Mouse (Mus musculus) CH12.LX (cell line): ENCODE results near the gene Apba1.

Experiments
- CTCF ChIP-seq, 2 experiments: IDR thresholded peaks in 1 of 2; conservative IDR thresholded peaks in 1 of 2; 2 replicates each; pipeline ENCODE4 v1.5.1; 2011 to 2012; ENCODE audit warnings: low read depth in 2 of 2, low read length in 2 of 2, improper control_type of control experiment in 1 of 2, inconsistent platforms in 1 of 2, mild to moderate bottlenecking in 1 of 2, moderate library complexity in 1 of 2
- E2F4 ChIP-seq: IDR thresholded peaks from 2 replicates; pipeline ENCODE4 v1.6.1; 2011; ENCODE audit warnings: low read depth, low read length, improper control_type of control experiment; ENCODE audit not compliant: insufficient replicate concordance
- EP300 ChIP-seq: IDR thresholded peaks from 2 replicates; pipeline ENCODE4 v1.6.1; 2011; ENCODE audit warnings: low read length, improper control_type of control experiment
- JUN ChIP-seq: IDR thresholded peaks from 2 replicates; pipeline ENCODE4 v1.6.1; 2011; ENCODE audit warnings: low read depth, mild to moderate bottlenecking, low read length, improper control_type of control experiment, moderate library complexity; ENCODE audit not compliant: insufficient read depth
- MAFK ChIP-seq: IDR thresholded peaks from 2 replicates; pipeline ENCODE4 v1.6.1; 2011; ENCODE audit warnings: low read length, improper control_type of control experiment; ENCODE audit not compliant: insufficient replicate concordance
- MAX ChIP-seq: IDR thresholded peaks from 2 replicates; pipeline ENCODE4 v1.6.1; 2011; ENCODE audit warnings: low read length, improper control_type of control experiment
- MAZ ChIP-seq: IDR thresholded peaks from 2 replicates; pipeline ENCODE4 v1.6.1; 2012; ENCODE audit warnings: low read depth, mild to moderate bottlenecking, inconsistent platforms, low read length, improper control_type of control experiment, moderate library complexity
- MEF2A ChIP-seq: IDR thresholded peaks from 2 replicates; pipeline ENCODE4 v1.6.1; 2014; ENCODE audit warnings: low read depth, mild to moderate bottlenecking, inconsistent platforms, low read length, improper control_type of control experiment, borderline replicate concordance
- MXI1 ChIP-seq: IDR thresholded peaks from 2 replicates; pipeline ENCODE4 v1.6.1; 2011; ENCODE audit warnings: mild to moderate bottlenecking, low read depth, low read length, improper control_type of control experiment
- RAD21 ChIP-seq: IDR thresholded peaks from 2 replicates; pipeline ENCODE4 v1.6.1; 2011; ENCODE audit warnings: low read depth, mild to moderate bottlenecking, low read length, improper control_type of control experiment, moderate library complexity
- TCF12 ChIP-seq: IDR thresholded peaks from 2 replicates; pipeline ENCODE4 v1.6.1; 2014; ENCODE audit warnings: low read depth, mild to moderate bottlenecking, inconsistent platforms, low read length, improper control_type of control experiment
- USF1 ChIP-seq: IDR thresholded peaks from 2 replicates; pipeline ENCODE4 v1.6.1; 2014; ENCODE audit warnings: low read depth, mild to moderate bottlenecking, inconsistent platforms, low read length, improper control_type of control experiment

DNA sequence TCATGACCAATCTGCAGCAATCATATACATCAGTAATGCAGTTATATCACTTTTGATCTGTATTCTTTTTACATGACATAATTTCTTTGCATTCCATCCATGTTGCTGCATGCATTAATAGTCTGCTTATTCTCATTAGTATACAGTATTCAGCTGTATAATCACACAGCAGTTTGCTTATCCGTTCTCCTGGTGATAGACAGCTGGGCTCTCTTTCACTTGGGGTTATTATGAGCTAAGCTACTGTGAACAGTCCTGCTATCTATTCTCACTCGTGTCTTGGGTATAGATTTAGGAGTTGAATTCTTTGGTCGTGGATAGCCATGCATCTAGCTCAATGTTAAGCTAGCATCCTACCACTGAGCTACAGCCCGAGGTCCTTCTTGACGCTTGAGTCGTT is 16.7 kb downstream of the Apba1 start:
- TF ChIP-seq MAZ (no peak), USF1 (no peak), MXI1 (no peak), MAFK (no peak), E2F4 (no peak), JUN (no peak), CTCF (conservative IDR thresholded peaks at IDR 0.05 in 1 of 2, IDR thresholded peaks at IDR 0.05 in 1 of 2; ENCODE audit: low read depth in 2 of 2, low read length in 2 of 2) (no peak), MEF2A (no peak), TCF12 (no peak), MAX (no peak), RAD21 (no peak), EP300 (no peak)
